Mouse (Mus musculus) liver, embryonic 14.5 days (tissue): Measurements from ENCODE around the gene Fnbp1.

ENCODE experiments used
- CTCF ChIP-seq: IDR thresholded peaks from 2 replicates; pipeline ENCODE4 v1.5.1; 2016; ENCODE audit warnings: antibody characterized with exemption, low read depth, control low read depth
- EP300 ChIP-seq: IDR thresholded peaks from 2 replicates; pipeline ENCODE4 v1.6.1; 2016; ENCODE audit warnings: antibody characterized with exemption, low read depth

GRCm38 (mm10) chr2:31160147-31160920 lies 18.5 kb upstream of the Fnbp1 start:
- TF ChIP-seq EP300 (peak; percentile 65), CTCF (no peak)
